Mouse (Mus musculus): Measurements from ENCODE around the gene Tgfbr3. TPM values are rescaled to one million over a fixed set of nuclear protein-coding genes. Genes with fewer than 3 reads are reported as not detected.

Tgfbr3 gene
- polyA plus RNA-seq, 1 experiment, result 7.5 TPM

DNA sequence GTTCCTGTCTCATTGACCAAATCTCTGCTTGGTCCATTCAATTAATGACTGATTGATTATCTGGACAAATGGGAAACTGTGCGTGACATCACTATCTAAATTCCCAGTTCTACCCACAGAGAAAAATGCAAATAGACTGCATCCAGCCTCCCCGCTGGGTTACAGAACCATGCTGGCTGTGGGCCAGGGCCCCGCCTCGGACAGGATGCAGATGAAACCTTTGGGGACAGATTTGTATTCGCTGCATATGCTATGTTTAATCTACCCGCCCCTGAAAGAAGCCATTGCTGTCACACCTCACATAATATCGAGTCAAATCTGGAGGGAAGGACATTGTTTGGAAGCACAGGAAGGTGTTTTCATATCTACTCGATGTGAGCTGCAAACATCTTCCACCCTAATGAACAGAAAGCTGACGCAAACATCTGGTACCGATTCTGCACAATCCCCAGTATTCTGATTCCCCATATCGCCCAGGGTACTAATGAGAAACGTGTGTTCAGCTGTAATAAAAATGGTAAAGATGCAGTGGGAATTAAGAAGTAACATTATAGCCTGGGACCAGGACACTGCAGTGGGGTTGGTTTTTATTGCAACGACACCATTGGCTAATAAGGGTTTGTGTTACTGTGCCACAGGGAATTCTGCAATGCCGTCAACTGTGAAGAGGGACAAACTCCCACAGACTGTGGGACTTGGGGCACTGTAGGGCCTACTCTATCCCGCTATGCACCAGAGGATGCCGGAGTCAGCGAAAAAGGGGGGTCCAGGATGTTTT is 67.3 kb downstream of the Tgfbr3 start:
- Histone ChIP-seq H3K27ac (ENCODE audit: insufficient read depth, low read depth, low read length) (no peak overlapping the region), H3K4me1 (ENCODE audit: control insufficient read depth, insufficient read depth, insufficient read length, low read length) (no peaks in the 10 kb centered on the region), H3K36me3 (ENCODE audit: control insufficient read depth, insufficient read depth, low read length) (no peaks in the 10 kb centered on the region), H3K4me3 (ENCODE audit: low read depth, low read length) (no peak overlapping the region), H3K27me3 (ENCODE audit: control insufficient read depth, insufficient read depth, low read length) (no peaks in the 10 kb centered on the region)
- TF ChIP-seq POLR2A (IDR thresholded peaks at IDR 0.05; ENCODE audit: low read depth, low read length), result no peak
- no peak for TF ChIP-seq CTCF (IDR thresholded peaks at IDR 0.05; ENCODE audit: extremely low read depth, insufficient read length, insufficient replicate concordance, low read depth, low read length)
- WGBS, result 68% methylated on average over 17 of the region's 17 CpGs

DNA sequence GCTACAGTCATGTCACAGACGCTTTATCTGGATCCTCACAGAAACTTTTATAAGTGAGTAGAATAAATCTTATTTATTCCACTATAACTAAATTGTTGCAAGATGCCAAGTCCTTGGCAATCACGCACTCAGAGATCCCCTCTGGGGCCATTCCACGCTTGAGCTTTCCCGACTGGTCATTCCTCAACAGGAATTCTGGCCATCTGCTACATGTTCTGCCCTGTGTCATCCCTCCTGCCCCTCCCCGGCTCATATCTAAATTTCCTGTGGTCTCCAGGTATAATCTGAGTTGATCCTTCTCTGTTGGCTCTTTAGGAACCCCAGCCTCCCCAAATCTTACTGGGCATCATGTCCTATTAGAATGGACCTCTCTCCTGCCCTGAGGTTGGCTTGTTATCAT is 68.5 kb downstream of the Tgfbr3 start:
- H3K27ac ChIP-seq (ENCODE audit: insufficient read depth, low read depth, low read length), result no peak overlapping the region

DNA sequence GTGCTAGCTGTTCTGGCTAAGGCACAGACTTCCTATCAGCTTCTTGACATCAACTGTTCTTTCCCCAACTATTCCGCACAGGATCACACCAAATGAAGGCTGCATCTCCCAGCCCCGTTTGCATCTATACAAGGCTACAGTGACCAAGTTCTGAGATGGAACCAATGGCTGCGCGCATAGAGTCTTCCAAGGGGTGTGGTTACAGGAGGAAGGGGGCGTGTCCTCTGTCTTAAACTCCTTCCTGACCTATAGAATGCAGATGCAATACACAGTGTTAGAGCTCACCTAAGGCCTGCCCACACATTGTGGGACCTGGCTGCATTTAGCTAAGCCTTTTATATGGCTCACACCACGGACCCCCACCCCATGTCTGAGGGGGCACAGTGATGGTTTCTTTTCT is 69.5 kb downstream of the Tgfbr3 start:
- TF ChIP-seq CTCF (IDR thresholded peaks at IDR 0.05; ENCODE audit: extremely low read depth, insufficient read length, insufficient replicate concordance, low read depth, low read length) (no peak), POLR2A (IDR thresholded peaks at IDR 0.05; ENCODE audit: low read depth, low read length) (no peak)
- Histone ChIP-seq H3K27ac (ENCODE audit: insufficient read depth, low read depth, low read length) (no peak overlapping the region), H3K4me3 (ENCODE audit: low read depth, low read length) (no peak overlapping the region), H3K36me3 (ENCODE audit: control insufficient read depth, insufficient read depth, low read length) (no peaks in the 10 kb centered on the region), H3K27me3 (ENCODE audit: control insufficient read depth, insufficient read depth, low read length) (no peaks in the 10 kb centered on the region), H3K4me1 (ENCODE audit: control insufficient read depth, insufficient read depth, insufficient read length, low read length) (no peaks in the 10 kb centered on the region)
- 81% methylated on average over 6 of the region's 6 CpGs for WGBS

More for the DNA sequence above, 68.5 kb downstream of the Tgfbr3 start:
- 87% methylated on average over 5 of the region's 5 CpGs for WGBS
- Histone ChIP-seq H3K27me3 (ENCODE audit: control insufficient read depth, insufficient read depth, low read length) (no peaks in the 10 kb centered on the region), H3K36me3 (ENCODE audit: control insufficient read depth, insufficient read depth, low read length) (no peaks in the 10 kb centered on the region), H3K4me1 (ENCODE audit: control insufficient read depth, insufficient read depth, insufficient read length, low read length) (no peaks in the 10 kb centered on the region), H3K4me3 (ENCODE audit: low read depth, low read length) (no peak overlapping the region)
- TF ChIP-seq POLR2A (IDR thresholded peaks at IDR 0.05; ENCODE audit: low read depth, low read length) (no peak), CTCF (IDR thresholded peaks at IDR 0.05; ENCODE audit: extremely low read depth, insufficient read length, insufficient replicate concordance, low read depth, low read length) (no peak)

DNA sequence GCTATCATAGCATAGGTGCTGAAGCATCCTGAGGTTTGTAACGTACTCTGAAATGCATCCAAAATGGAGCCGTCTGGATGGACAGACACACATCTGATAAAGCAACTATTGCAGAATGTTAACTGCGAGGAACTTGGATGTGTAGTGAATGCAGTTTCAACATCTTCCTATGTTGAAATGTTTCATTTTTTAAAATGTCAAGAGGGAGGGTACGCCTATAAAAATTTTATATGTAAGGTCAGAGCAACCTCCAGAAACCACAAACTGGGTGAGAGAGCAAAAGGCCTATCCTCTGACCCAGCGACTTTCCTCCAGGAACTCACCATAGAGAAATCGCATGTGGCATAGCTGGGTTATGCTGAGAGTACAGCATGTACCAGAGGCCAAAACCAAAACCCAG is 70.1 kb downstream of the Tgfbr3 start:
- Histone ChIP-seq H3K4me3 (ENCODE audit: low read depth, low read length) (no peak overlapping the region), H3K36me3 (ENCODE audit: control insufficient read depth, insufficient read depth, low read length) (no peaks in the 10 kb centered on the region), H3K27me3 (ENCODE audit: control insufficient read depth, insufficient read depth, low read length) (no peaks in the 10 kb centered on the region), H3K27ac (ENCODE audit: insufficient read depth, low read depth, low read length) (no peak overlapping the region), H3K4me1 (ENCODE audit: control insufficient read depth, insufficient read depth, insufficient read length, low read length) (no peaks in the 10 kb centered on the region)
- TF ChIP-seq POLR2A (IDR thresholded peaks at IDR 0.05; ENCODE audit: low read depth, low read length) (no peak), CTCF (IDR thresholded peaks at IDR 0.05; ENCODE audit: extremely low read depth, insufficient read length, insufficient replicate concordance, low read depth, low read length) (no peak)
- WGBS, result 87% methylated on average over 6 of the region's 6 CpGs

DNA sequence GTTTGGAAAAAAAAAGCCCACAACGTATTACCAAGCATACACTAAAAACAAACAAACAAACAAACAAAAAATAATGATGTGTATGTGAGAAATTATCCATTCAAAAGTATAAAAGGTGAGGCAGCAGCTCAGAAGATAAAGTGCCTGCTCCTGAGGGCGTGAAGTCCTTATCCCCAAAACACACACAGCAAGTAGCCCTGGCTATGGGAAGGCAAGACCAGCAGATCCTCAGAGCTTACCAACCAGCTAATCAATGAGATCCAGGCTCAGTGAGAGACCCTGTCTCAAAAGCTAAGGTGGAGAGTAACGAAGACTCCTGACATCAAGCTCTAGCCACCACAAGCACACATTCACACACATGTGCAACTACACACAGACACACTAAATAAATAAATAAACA is 70.8 kb downstream of the Tgfbr3 start:
- no peaks in the 10 kb centered on the region for H3K36me3 ChIP-seq (ENCODE audit: control insufficient read depth, insufficient read depth, low read length)
- no peaks in the 10 kb centered on the region for H3K4me1 ChIP-seq (ENCODE audit: control insufficient read depth, insufficient read depth, insufficient read length, low read length)
- TF ChIP-seq POLR2A (IDR thresholded peaks at IDR 0.05; ENCODE audit: low read depth, low read length), result no peak
- no peaks in the 10 kb centered on the region for H3K27me3 ChIP-seq (ENCODE audit: control insufficient read depth, insufficient read depth, low read length)
- 85% methylated on average over 3 of the region's 3 CpGs for WGBS
- H3K4me3 ChIP-seq (ENCODE audit: low read depth, low read length), result no peak overlapping the region
- H3K27ac ChIP-seq (ENCODE audit: insufficient read depth, low read depth, low read length), result no peak overlapping the region

DNA sequence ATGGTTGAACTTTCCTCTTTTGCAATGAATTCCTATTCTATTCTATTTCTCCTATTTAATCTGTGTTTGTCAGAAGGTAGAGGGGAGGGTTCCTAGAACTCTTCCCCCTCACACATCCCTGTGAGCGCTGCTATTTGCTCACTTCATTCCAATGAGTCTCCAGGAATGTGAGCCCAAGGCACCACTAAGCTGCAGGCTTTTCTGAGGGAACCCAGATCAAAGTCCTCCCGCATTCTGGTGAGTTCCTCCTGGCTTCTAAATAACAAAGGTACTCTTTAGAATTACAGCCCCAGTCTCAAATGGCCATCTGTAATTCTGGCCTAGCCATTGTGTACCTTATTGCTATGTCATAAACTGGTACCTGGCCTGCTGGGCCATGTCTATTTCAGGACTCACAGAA is 72.3 kb downstream of the Tgfbr3 start:
- 29% methylated on average over 2 of the region's 2 CpGs for WGBS
- Histone ChIP-seq H3K27ac (ENCODE audit: insufficient read depth, low read depth, low read length) (no peak overlapping the region), H3K4me1 (ENCODE audit: control insufficient read depth, insufficient read depth, insufficient read length, low read length) (no peaks in the 10 kb centered on the region), H3K36me3 (ENCODE audit: control insufficient read depth, insufficient read depth, low read length) (no peaks in the 10 kb centered on the region), H3K27me3 (ENCODE audit: control insufficient read depth, insufficient read depth, low read length) (no peaks in the 10 kb centered on the region), H3K4me3 (ENCODE audit: low read depth, low read length) (no peak overlapping the region)
- TF ChIP-seq CTCF (IDR thresholded peaks at IDR 0.05; ENCODE audit: extremely low read depth, insufficient read length, insufficient replicate concordance, low read depth, low read length), result no peak
- no peak for TF ChIP-seq POLR2A (IDR thresholded peaks at IDR 0.05; ENCODE audit: low read depth, low read length)

DNA sequence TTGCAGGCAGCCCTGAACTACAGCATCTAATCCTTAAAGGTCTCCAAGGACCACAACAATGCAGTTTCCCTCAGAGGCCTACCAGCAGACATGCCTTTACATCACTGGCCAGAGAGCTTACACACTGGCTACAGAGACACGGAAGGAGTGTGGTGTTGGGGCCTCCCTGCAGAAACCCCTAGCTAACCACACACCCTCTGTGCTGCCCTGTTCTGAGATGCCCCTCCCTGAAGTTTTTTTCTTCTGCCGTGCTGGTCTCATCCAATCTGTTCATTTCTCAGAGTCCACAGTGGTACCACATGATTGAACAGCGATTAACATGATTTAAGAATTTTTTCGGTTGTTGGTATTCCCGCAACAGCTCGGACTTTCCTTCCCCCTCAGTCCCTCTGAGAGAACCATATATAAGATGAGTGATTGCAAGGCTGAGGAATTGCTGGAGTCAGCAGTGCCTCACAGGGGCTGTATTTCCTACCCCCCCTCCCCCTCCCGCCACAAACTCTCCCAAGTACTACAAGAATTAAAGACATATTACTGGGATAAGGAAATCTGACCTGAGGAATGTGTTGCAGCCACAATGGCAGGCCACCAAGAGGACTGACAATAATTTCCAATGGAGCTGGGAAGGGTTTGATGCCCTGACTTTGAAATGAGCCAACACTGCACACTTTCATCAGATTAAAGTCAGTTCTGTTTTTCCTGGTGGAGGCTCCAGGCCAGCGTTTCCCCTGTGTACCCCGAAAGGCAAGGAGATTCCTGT is 75.9 kb downstream of the Tgfbr3 start:
- no peak overlapping the region for H3K4me3 ChIP-seq (ENCODE audit: low read depth, low read length)
- 85% methylated on average over 9 of the region's 9 CpGs for WGBS
- H3K36me3 ChIP-seq (ENCODE audit: control insufficient read depth, insufficient read depth, low read length), result no peaks in the 10 kb centered on the region
- TF ChIP-seq POLR2A (IDR thresholded peaks at IDR 0.05; ENCODE audit: low read depth, low read length), result no peak
- TF ChIP-seq CTCF (IDR thresholded peaks at IDR 0.05; ENCODE audit: extremely low read depth, insufficient read length, insufficient replicate concordance, low read depth, low read length), result no peak
- no peaks in the 10 kb centered on the region for H3K4me1 ChIP-seq (ENCODE audit: control insufficient read depth, insufficient read depth, insufficient read length, low read length)
- no peak overlapping the region for H3K27ac ChIP-seq (ENCODE audit: insufficient read depth, low read depth, low read length)
- no peaks in the 10 kb centered on the region for H3K27me3 ChIP-seq (ENCODE audit: control insufficient read depth, insufficient read depth, low read length)

Data from small intestine, adult 2 months (tissue).